Mouse (Mus musculus) midbrain, postnatal 0 days (tissue): ENCODE measurements around the gene Jmjd6. TPM values are rescaled to one million over a fixed set of nuclear protein-coding genes. Genes with fewer than 3 reads are reported as not detected.

ENCODE experiments used
- ATAC-seq: fragments of 200-750 bp; cut with Nextera tagmentation; 2 replicates; pipeline ENCODE4 v1.8.0; 2017; ENCODE audit warnings: moderate number of reproducible peaks, mild to moderate bottlenecking, moderate TSS enrichment, moderate library complexity; ENCODE audit not compliant: low FRiP score
- DNase-seq: peaks from one replicate; pipeline ENCODE4 v3.0.0-alpha.2; 2015; ENCODE audit warnings: low spot score
- H3K27ac ChIP-seq: fragments of 300-500 bp; sonication (generic); 2 replicates; pipeline ENCODE4 v1.5.1; 2014; ENCODE audit warnings: low read depth, mild to moderate bottlenecking, low read length, mixed read lengths
- H3K27me3 ChIP-seq: fragments of 300-500 bp; sonication (generic); 2 replicates; pipeline ENCODE4 v1.6.1; 2014; ENCODE audit warnings: low read length, control low read depth, mixed read lengths; ENCODE audit not compliant: insufficient read depth
- H3K36me3 ChIP-seq: fragments of 300-500 bp; sonication (generic); 2 replicates; pipeline ENCODE4 v1.6.1; 2014; ENCODE audit warnings: low read length, control low read depth, mixed read lengths; ENCODE audit not compliant: insufficient read depth
- H3K4me1 ChIP-seq: fragments of 300-500 bp; sonication (generic); 2 replicates; pipeline ENCODE4 v1.6.1; 2014; ENCODE audit warnings: mild to moderate bottlenecking, control low read depth, antibody characterized with exemption, low read length, mixed read lengths; ENCODE audit not compliant: insufficient read depth
- H3K4me2 ChIP-seq: fragments of 300-500 bp; sonication (generic); 2 replicates; pipeline ENCODE4 v1.6.1; 2014; ENCODE audit warnings: low read depth, mild to moderate bottlenecking, low read length, mixed read lengths; ENCODE audit not compliant: poor library complexity, severe bottlenecking
- H3K4me3 ChIP-seq: fragments of 300-500 bp; sonication (generic); 2 replicates; pipeline ENCODE4 v1.5.1; 2014; ENCODE audit warnings: low read depth, mild to moderate bottlenecking, low read length, moderate library complexity
- H3K9ac ChIP-seq: fragments of 300-500 bp; sonication (generic); replicated peaks from 2 replicates; pipeline ENCODE4 v1.6.1; 2014; ENCODE audit warnings: mild to moderate bottlenecking, low read length, moderate library complexity, mixed read lengths; ENCODE audit not compliant: poor library complexity, severe bottlenecking
- H3K9me3 ChIP-seq: fragments of 300-500 bp; sonication (generic); 2 replicates; pipeline ENCODE4 v1.6.1; 2016; ENCODE audit warnings: low read length, control low read depth
- CTCF ChIP-seq: IDR thresholded peaks from 2 replicates; pipeline ENCODE4 v1.5.1; 2016; ENCODE audit warnings: antibody characterized with exemption, mild to moderate bottlenecking
- WGBS: fragments of 180-500 bp; shearing (Covaris S2); extraction: QIAGEN DNeasy Blood & Tissue Kit; methylation state at CpG from one replicate; pipeline ENCODE4 v1.1.7; 2014; 5-methylcytosine and 5-hydroxymethylcytosine counted together
- polyA plus RNA-seq: library from polyadenylated mRNA; unstranded; fragments of >200 nt; fragmentation: Nextera tagmentation; extraction: Ambion mirVana; gene quantifications from 2 replicates; pipeline ENCODE4 v1.2.1, GENCODE M21; 2015
- total RNA-seq: library from RNA; depleted of rRNA; stranded (reverse); fragments of >200 nt; gene quantifications from 2 replicates; pipeline ENCODE4 v1.2.3, GENCODE M21; 2014

Jmjd6 gene
- total and polyA plus RNA-seq, 2 experiments from 2014 or later = 43.6 to 49.8 TPM

DNA sequence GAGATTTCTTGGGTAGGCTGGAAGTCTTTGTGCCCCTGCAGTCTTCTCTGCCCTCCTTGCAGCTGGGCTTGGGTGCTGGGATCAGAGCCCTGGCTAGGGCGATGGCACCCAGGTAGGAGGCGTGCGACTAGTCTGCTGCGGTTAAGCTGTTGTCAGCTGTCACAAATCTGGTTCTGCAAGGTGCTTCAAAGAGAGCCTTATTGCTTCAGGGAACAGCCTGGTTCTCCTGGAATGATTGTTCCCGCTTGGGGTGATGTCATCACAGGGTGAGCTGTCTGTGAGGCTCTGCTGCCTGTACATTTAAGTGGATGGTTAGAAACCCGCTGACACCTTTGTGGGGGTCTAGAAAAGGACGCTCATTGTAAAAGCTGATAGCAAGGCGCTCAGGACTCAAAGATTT lies 26.0 kb upstream of the Jmjd6 start:
- no peak for ATAC-seq
- 82% methylated on average over 8 of the region's 8 CpGs for WGBS
- Histone ChIP-seq H3K36me3 (peaks cover 59% of the 10 kb centered on the region), H3K27me3 (no peaks in the 10 kb centered on the region), H3K9ac (no peak overlapping the region), H3K9me3 (no peaks in the 10 kb centered on the region), H3K27ac (no peak overlapping the region; the same call in 1 of the 2 replicates), H3K4me3 (no peak overlapping the region), H3K4me2 (no peak overlapping the region), H3K4me1 (no peaks in the 10 kb centered on the region)
- TF ChIP-seq CTCF = no peak
- no peak for DNase-seq

DNA sequence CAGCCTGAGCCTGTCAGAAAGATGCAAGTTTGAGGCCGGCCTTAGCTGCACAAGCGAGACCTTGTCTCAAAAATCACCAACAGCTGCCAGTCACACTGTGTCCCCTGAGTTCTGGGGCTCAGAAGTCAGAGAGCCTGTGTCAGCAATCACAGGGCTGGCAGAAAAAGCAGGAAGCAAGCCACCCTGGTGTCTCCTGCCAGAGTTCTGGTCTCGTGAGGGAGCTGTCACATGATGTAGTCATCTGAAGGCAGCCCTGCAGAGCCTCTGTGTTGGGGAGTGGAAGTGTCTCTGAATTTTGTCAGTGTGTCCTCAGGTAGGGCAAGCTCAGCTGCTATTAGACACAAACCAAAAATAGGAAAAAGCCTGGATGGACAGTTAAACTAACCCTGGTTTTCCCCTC lies 24.9 kb upstream of the Jmjd6 start:
- no peak for ATAC-seq
- TF ChIP-seq CTCF = no peak
- Histone ChIP-seq H3K9me3 (no peaks in the 10 kb centered on the region), H3K4me3 (no peak overlapping the region), H3K27me3 (no peaks in the 10 kb centered on the region), H3K4me2 (no peak overlapping the region), H3K9ac (no peak overlapping the region), H3K27ac (no peak overlapping the region), H3K4me1 (no peaks in the 10 kb centered on the region), H3K36me3 (peaks cover 57% of the 10 kb centered on the region)
- no peak for DNase-seq
- 72% methylated on average over 3 of the region's 3 CpGs for WGBS

DNA sequence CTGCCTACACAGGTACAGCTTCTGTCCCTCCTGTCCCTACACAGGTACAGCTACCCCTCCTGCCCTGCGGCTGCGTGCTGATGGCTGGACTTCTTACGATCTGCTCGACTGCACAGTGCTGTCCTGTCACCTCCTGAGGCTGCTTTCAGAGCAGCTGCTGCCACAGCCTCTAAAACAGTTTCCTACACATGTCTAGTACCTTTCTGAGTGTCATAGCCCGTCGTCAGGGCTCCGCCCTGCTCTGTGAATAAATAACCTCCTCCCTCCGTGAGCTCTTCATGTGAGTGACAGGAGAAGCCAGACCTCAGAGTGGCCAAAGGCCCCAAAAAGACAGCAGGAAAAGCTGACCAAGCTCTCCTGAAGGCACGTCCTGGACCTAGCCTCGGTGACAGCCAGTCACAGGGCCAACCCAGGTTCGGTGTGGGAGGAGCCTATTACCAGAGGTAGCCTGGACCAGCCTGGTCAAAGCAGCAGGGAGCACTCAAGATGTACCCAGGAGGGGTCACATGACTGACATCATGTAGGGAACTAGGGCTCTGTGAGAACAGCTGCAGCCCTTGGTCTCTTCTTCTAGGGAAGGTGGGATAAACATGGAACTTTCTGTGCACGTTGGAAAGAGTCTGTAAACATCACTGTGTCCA lies 22.8 kb upstream of the Jmjd6 start:
- H3K4me3 ChIP-seq = no peak overlapping the region
- DNase-seq (no peak), ATAC-seq (no peak)
- 76% methylated on average over 12 of the region's 12 CpGs for WGBS
- TF ChIP-seq CTCF = no peak
- H3K36me3 ChIP-seq = peaks cover 65% of the 10 kb centered on the region
- no peaks in the 10 kb centered on the region for H3K27me3 ChIP-seq
- H3K4me1 ChIP-seq = no peaks in the 10 kb centered on the region
- H3K4me2 ChIP-seq = no peak overlapping the region
- H3K27ac ChIP-seq = no peak overlapping the region
- H3K9me3 ChIP-seq = no peaks in the 10 kb centered on the region
- H3K9ac ChIP-seq = no peak overlapping the region

DNA sequence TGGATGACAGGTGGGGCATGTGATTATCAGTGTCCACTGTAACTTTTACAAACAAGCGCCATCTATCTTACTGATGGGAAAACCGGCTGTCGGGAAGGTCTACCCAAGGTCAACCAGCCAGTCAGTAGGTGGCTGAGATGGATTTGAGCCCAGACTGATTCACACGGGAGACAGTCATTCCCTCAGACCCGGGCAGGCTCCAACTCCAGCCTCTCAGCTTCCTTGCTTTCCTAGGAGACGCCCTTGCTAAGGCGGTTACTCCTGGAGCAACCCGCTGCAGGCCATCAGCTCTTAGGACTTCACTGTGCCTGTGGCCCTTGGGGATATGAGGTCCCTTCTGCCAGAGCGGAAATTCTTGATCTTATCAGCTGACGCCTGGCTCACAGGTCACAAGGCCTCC lies 21.2 kb upstream of the Jmjd6 start:
- Histone ChIP-seq H3K36me3 (peaks cover 77% of the 10 kb centered on the region), H3K27me3 (no peaks in the 10 kb centered on the region), H3K27ac (no peak overlapping the region), H3K4me3 (no peak overlapping the region), H3K4me1 (no peaks in the 10 kb centered on the region), H3K9me3 (no peaks in the 10 kb centered on the region), H3K9ac (no peak overlapping the region), H3K4me2 (no peak overlapping the region)
- ATAC-seq = no peak
- DNase-seq = no peak
- TF ChIP-seq CTCF = no peak
- 90% methylated on average over 10 of the region's 10 CpGs for WGBS

DNA sequence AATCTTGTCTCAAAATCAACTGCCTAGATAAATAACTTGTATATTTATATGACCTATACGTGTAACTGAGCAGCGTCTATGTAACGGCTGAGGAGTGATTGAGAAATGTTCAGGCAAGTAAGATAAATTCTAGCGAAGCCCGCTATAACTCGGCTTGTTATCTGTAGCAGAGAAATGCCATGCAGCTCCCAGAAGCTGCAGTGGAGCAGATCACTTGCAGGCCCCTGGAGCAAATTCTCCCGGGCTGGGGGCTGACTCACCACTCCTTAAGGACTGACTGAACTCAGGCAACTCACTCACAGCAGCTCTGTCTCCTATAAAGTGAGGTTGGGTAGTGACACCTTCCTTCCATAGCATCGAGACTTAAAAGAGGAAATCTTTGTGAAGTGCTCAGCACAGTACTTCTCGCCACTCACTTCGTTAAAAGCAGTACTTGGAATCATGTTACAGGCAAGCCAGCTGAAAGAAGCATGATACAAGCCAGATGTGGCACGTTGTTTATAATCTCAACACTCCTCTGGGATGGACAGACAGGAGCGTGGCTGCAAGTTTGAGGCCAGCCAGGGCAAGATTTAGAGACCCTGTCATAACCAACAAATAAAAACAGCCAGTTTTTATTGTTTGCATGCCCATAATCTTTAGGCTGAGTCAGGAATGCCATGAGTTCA lies 14.1 kb upstream of the Jmjd6 start:
- Histone ChIP-seq H3K4me2 (no peak overlapping the region), H3K4me3 (no peak overlapping the region), H3K27me3 (no peaks in the 10 kb centered on the region), H3K9ac (no peak overlapping the region), H3K27ac (no peak overlapping the region), H3K4me1 (peaks cover 8% of the 10 kb centered on the region; the same call in 1 of the 2 replicates), H3K36me3 (peaks cover 35% of the 10 kb centered on the region), H3K9me3 (no peaks in the 10 kb centered on the region)
- WGBS = 89% methylated on average over 12 of the region's 12 CpGs
- no peak for TF ChIP-seq CTCF
- DNase-seq (no peak), ATAC-seq (no peak)

DNA sequence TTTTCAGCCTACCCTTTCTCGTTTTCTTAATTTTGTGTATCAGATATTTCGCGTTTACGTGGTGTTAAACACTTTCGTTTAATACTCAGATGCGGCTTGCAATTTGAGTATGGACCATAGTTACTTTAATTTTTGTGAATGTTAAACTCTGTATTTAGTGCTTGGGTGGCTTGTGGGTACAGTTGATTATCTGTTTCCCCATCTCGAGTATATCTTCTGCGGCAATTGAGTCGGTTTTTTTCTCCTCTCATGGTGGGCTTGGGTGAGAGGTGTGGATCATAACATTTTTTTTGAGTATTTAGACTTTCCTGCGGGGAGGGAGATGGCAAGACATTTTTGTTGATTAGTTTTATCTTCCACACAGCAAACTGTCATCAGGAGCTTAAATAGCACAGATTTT lies 11.0 kb upstream of the Jmjd6 start:
- Histone ChIP-seq H3K4me2 (peak overlapping the region; percentile 51), H3K27me3 (no peaks in the 10 kb centered on the region), H3K4me1 (peaks cover 11% of the 10 kb centered on the region; the same call in 1 of the 2 replicates), H3K27ac (peak overlapping the region; percentile 98; the same call in 1 of the 2 replicates), H3K9me3 (no peaks in the 10 kb centered on the region), H3K4me3 (peak overlapping the region; percentile 73), H3K36me3 (peaks cover 12% of the 10 kb centered on the region), H3K9ac (peak overlapping the region; percentile 91)
- DNase-seq (no peak), ATAC-seq (no peak)
- TF ChIP-seq CTCF = no peak
- 46% methylated on average over 10 of the region's 10 CpGs for WGBS
